Mouse (Mus musculus) limb, embryonic 15.5 days (tissue): Measurements from ENCODE around the gene Retreg2. TPM values are rescaled to one million over a fixed set of nuclear protein-coding genes. Genes with fewer than 3 reads are reported as not detected.

Source experiments
- ATAC-seq: fragments of 200-750 bp; cut with Nextera tagmentation; 2 replicates; pipeline ENCODE4 v1.8.0; 2017; ENCODE audit warnings: low read depth, moderate TSS enrichment; ENCODE audit not compliant: insufficient number of reproducible peaks, low FRiP score, low TSS enrichment
- H3K27ac ChIP-seq: fragments of 300-500 bp; sonication (generic); 2 replicates; pipeline ENCODE4 v1.5.1; 2015; ENCODE audit warnings: moderate library complexity, mild to moderate bottlenecking, inconsistent platforms
- H3K27me3 ChIP-seq: fragments of 300-500 bp; sonication (generic); 2 replicates; pipeline ENCODE4 v1.6.1; 2015; ENCODE audit warnings: inconsistent platforms
- H3K36me3 ChIP-seq: fragments of 300-500 bp; sonication (generic); 2 replicates; pipeline ENCODE4 v1.6.1; 2015; ENCODE audit warnings: inconsistent platforms
- H3K4me1 ChIP-seq: fragments of 300-500 bp; sonication (generic); 2 replicates; pipeline ENCODE4 v1.6.1; 2015; ENCODE audit warnings: inconsistent platforms
- H3K4me2 ChIP-seq: fragments of 300-500 bp; sonication (generic); 2 replicates; pipeline ENCODE4 v1.6.1; 2015; ENCODE audit warnings: mild to moderate bottlenecking, inconsistent platforms
- H3K4me3 ChIP-seq: fragments of 300-500 bp; sonication (generic); 2 replicates; pipeline ENCODE4 v1.5.1; 2015; ENCODE audit warnings: mild to moderate bottlenecking, inconsistent platforms
- H3K9ac ChIP-seq: fragments of 300-500 bp; sonication (generic); 2 replicates; pipeline ENCODE4 v1.6.1; 2015; ENCODE audit warnings: inconsistent platforms
- H3K9me3 ChIP-seq: fragments of 300-500 bp; sonication (generic); 2 replicates; pipeline ENCODE4 v1.6.1; 2016; ENCODE audit warnings: inconsistent platforms
- WGBS: fragments of 180-500 bp; shearing (Covaris S2); methylation state at CpG from one replicate; pipeline ENCODE4 v1.1.7; 2015; 5-methylcytosine and 5-hydroxymethylcytosine counted together
- polyA plus RNA-seq: library from polyadenylated mRNA; unstranded; fragments of >200 nt; fragmentation: Nextera tagmentation; extraction: Ambion mirVana; gene quantifications from 2 replicates; pipeline ENCODE4 v1.2.1, GENCODE M21; 2015

Gene Retreg2
- polyA plus RNA-seq, 1 experiment from 2014 or later = 47.3 TPM

- no peak for ATAC-seq
- peaks cover 24% of the 10 kb centered on the region for H3K4me1 ChIP-seq
- WGBS = under 1% methylated on average over 52 of the region's 53 CpGs
- H3K4me3 ChIP-seq = peak overlapping the region; percentile 97
- peaks cover 56% of the 10 kb centered on the region for H3K36me3 ChIP-seq
- peak overlapping the region; percentile 92 for H3K9ac ChIP-seq
- no peaks in the 10 kb centered on the region for H3K27me3 ChIP-seq
- H3K9me3 ChIP-seq = no peaks in the 10 kb centered on the region
- H3K4me2 ChIP-seq = peak overlapping the region; percentile 87
- H3K27ac ChIP-seq = peak overlapping the region; percentile 97
Measured at GRCm38 (mm10) chr1:75141486-75142190, 940 bp upstream of the Retreg2 start.

GRCm38 (mm10) chr1:75145589-75145988 lies 3.0 kb downstream of the Retreg2 start:
- ATAC-seq = no peak
- H3K9me3 ChIP-seq = no peaks in the 10 kb centered on the region
- no peaks in the 10 kb centered on the region for H3K27me3 ChIP-seq
- H3K4me2 ChIP-seq = no peak overlapping the region
- no peak overlapping the region for H3K9ac ChIP-seq
- H3K4me3 ChIP-seq = no peak overlapping the region
- H3K36me3 ChIP-seq = peaks cover 47% of the 10 kb centered on the region
- peaks cover 18% of the 10 kb centered on the region for H3K4me1 ChIP-seq
- WGBS = 92% methylated on average over 3 of the region's 3 CpGs
- H3K27ac ChIP-seq = no peak overlapping the region

- Histone ChIP-seq H3K27ac (no peak overlapping the region), H3K36me3 (peaks cover 47% of the 10 kb centered on the region), H3K4me2 (no peak overlapping the region), H3K4me3 (no peak overlapping the region), H3K9ac (no peak overlapping the region), H3K4me1 (peaks cover 11% of the 10 kb centered on the region), H3K27me3 (no peaks in the 10 kb centered on the region), H3K9me3 (no peaks in the 10 kb centered on the region)
- WGBS = 77% methylated on average over 7 of the region's 7 CpGs
- ATAC-seq = no peak
Measured at GRCm38 (mm10) chr1:75147411-75148135, 5.0 kb downstream of the Retreg2 start.

GRCm38 (mm10) chr1:75148727-75149126 lies 6.1 kb downstream of the Retreg2 start:
- H3K9me3 ChIP-seq = no peaks in the 10 kb centered on the region
- peaks cover 6% of the 10 kb centered on the region for H3K4me1 ChIP-seq
- no peaks in the 10 kb centered on the region for H3K27me3 ChIP-seq
- H3K9ac ChIP-seq = no peak overlapping the region
- peaks cover 47% of the 10 kb centered on the region for H3K36me3 ChIP-seq
- no peak overlapping the region for H3K4me2 ChIP-seq
- no peak overlapping the region for H3K4me3 ChIP-seq
- H3K27ac ChIP-seq = no peak overlapping the region
- no peak for ATAC-seq
- WGBS = 89% methylated on average over 4 of the region's 4 CpGs

- Histone ChIP-seq H3K4me2 (no peak overlapping the region), H3K9ac (no peak overlapping the region), H3K4me1 (no peaks in the 10 kb centered on the region), H3K27ac (no peak overlapping the region), H3K27me3 (no peaks in the 10 kb centered on the region), H3K36me3 (no peaks in the 10 kb centered on the region), H3K9me3 (no peaks in the 10 kb centered on the region), H3K4me3 (no peak overlapping the region)
- 60% methylated on average over 3 of the region's 3 CpGs for WGBS
- no peak for ATAC-seq
Measured at GRCm38 (mm10) chr1:75155837-75156236, 13.3 kb downstream of the Retreg2 start.

- Histone ChIP-seq H3K36me3 (no peaks in the 10 kb centered on the region), H3K4me2 (no peak overlapping the region), H3K9ac (no peak overlapping the region), H3K4me3 (no peak overlapping the region), H3K27ac (no peak overlapping the region), H3K27me3 (no peaks in the 10 kb centered on the region), H3K9me3 (no peaks in the 10 kb centered on the region), H3K4me1 (no peaks in the 10 kb centered on the region)
- ATAC-seq = no peak
Measured at GRCm38 (mm10) chr1:75158990-75159389, 16.4 kb downstream of the Retreg2 start.

GRCm38 (mm10) chr1:75159540-75160255 lies 17.1 kb downstream of the Retreg2 start:
- Histone ChIP-seq H3K4me2 (no peak overlapping the region), H3K27me3 (no peaks in the 10 kb centered on the region), H3K9ac (no peak overlapping the region), H3K9me3 (no peaks in the 10 kb centered on the region), H3K4me1 (no peaks in the 10 kb centered on the region), H3K4me3 (no peak overlapping the region), H3K36me3 (no peaks in the 10 kb centered on the region), H3K27ac (no peak overlapping the region)
- 75% methylated on average over 5 of the region's 5 CpGs for WGBS
- no peak for ATAC-seq

GRCm38 (mm10) chr1:75160256-75160617 lies 17.7 kb downstream of the Retreg2 start:
- WGBS = 83% methylated on average over 4 of the region's 4 CpGs
- Histone ChIP-seq H3K27me3 (no peaks in the 10 kb centered on the region), H3K9me3 (no peaks in the 10 kb centered on the region), H3K4me2 (no peak overlapping the region), H3K4me3 (no peak overlapping the region), H3K36me3 (no peaks in the 10 kb centered on the region), H3K9ac (no peak overlapping the region), H3K27ac (no peak overlapping the region), H3K4me1 (no peaks in the 10 kb centered on the region)
- ATAC-seq = no peak

GRCm38 (mm10) chr1:75168093-75168471 lies 25.5 kb downstream of the Retreg2 start:
- Histone ChIP-seq H3K27me3 (no peaks in the 10 kb centered on the region), H3K9ac (peak overlapping the region; percentile 79), H3K4me1 (peaks cover 15% of the 10 kb centered on the region), H3K4me2 (peak overlapping the region; percentile 76), H3K9me3 (no peaks in the 10 kb centered on the region), H3K36me3 (peaks cover 35% of the 10 kb centered on the region), H3K27ac (peak overlapping the region; percentile 94), H3K4me3 (peak overlapping the region; percentile 80)
- no peak; the same call in 1 of the 2 replicates for ATAC-seq
- 7% methylated on average over 7 of the region's 7 CpGs for WGBS

GRCm38 (mm10) chr1:75168472-75169464 lies 26.2 kb downstream of the Retreg2 start, which contains the start of gene Zfand2b:
Gene Zfand2b, plus strand, starts transcription at chr1:75168646.
- H3K36me3 ChIP-seq = peaks cover 42% of the 10 kb centered on the region
- peak; percentile 98 for ATAC-seq

More at GRCm38 (mm10) chr1:75168472-75169464, 26.2 kb downstream of the Retreg2 start, which contains the start of gene Zfand2b:
- peak within 1 kb of the TSS; percentile 80 for H3K4me3 ChIP-seq
- peak within 1 kb of the TSS; percentile 94 for H3K27ac ChIP-seq
- H3K9me3 ChIP-seq = no peaks in the 10 kb centered on the region
- WGBS = under 1% methylated on average over 59 of the region's 59 CpGs
- H3K9ac ChIP-seq = peak within 1 kb of the TSS; percentile 79
- H3K4me1 ChIP-seq = peaks cover 15% of the 10 kb centered on the region
- H3K4me2 ChIP-seq = peak within 1 kb of the TSS; percentile 76
- no peaks in the 10 kb centered on the region for H3K27me3 ChIP-seq
